Comparison of ENCODE assay signal across 8 mouse cellular contexts in the genomic region with DNA sequence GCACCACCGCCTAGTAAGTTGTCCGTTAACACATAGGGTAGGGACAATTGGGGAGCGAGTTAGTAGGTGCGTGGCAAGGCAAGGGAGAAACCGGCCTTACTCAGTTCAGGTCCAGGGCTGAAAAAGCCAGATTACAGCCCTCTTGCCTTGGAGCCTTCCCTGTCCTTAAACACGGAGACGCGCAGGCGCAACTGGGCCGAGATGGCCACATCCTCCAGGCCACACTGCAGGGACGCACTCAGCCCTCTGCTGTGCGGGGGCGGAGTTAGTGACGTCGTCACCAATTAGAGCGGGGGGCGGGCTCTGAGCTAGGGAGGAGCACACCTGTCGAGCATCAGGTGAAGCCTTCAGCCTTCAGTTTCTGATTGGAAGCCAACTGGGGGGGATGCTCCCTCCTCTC. TPM values are rescaled to one million over a fixed set of nuclear protein-coding genes. Genes with fewer than 3 reads are reported as not detected.
DNase-seq lines count a peak whose midpoint lies in the region; ATAC-seq and TF ChIP-seq lines count a peak whose summit lies in the region.

No protein-coding gene starts in this region.

- H3K4me1 ChIP-seq in forebrain, embryonic 16.5 days (replicated peaks; ENCODE audit: control insufficient read depth, insufficient read depth, low read length) = peaks cover 5% of the 10 kb centered on the region
- H3K4me1 ChIP-seq in kidney, postnatal 0 days (replicated peaks; ENCODE audit: insufficient read depth, low read length) = no peaks in the 10 kb centered on the region
- H3K4me1 ChIP-seq in liver, adult 2 months (ENCODE audit: control insufficient read depth, insufficient read depth, low read length) = peaks cover 3% of the 10 kb centered on the region; the same call in 1 of the 2 replicates
- H3K4me1 ChIP-seq in neural tube, embryonic 11.5 days (ENCODE audit: control insufficient read depth, insufficient read depth, low read length) = 0 out of 2 replicates have a peak, but pooled peaks cover 2% of the 10 kb centered on the region
- H3K4me1 ChIP-seq in thymus, adult 2 months (replicated peaks; ENCODE audit: control insufficient read depth, insufficient read depth, low read length) = no peaks in the 10 kb centered on the region

- no peak overlapping the region for H3K27ac ChIP-seq in forebrain, embryonic 16.5 days (ENCODE audit: low read length)
- peak overlapping the region; percentile 60 for H3K27ac ChIP-seq in kidney, postnatal 0 days
- H3K27ac ChIP-seq in liver, adult 2 months (replicated peaks; ENCODE audit: insufficient read depth, low read depth, low read length) = no peak overlapping the region
- no peak overlapping the region for H3K27ac ChIP-seq in neural tube, embryonic 11.5 days (ENCODE audit: low read depth, low read length)
- no peak overlapping the region for H3K27ac ChIP-seq in thymus, adult 2 months (ENCODE audit: control insufficient read depth, insufficient read depth, low read length)

- TF ChIP-seq POLR2A in liver, adult 2 months (IDR thresholded peaks at IDR 0.05; ENCODE audit: extremely low read depth, insufficient read depth, low read length) = peak; percentile 29; the same call in 1 of the 2 replicates
- no peak for TF ChIP-seq POLR2A in thymus, adult 2 months (IDR thresholded peaks at IDR 0.05; ENCODE audit: control insufficient read depth, extremely low read depth, insufficient read depth, low read length, poor library complexity)

- peak overlapping the region; percentile 36 for H3K4me3 ChIP-seq in forebrain, embryonic 16.5 days (replicated peaks; ENCODE audit: low read length)
- H3K4me3 ChIP-seq in kidney, postnatal 0 days (replicated peaks; ENCODE audit: low read depth, low read length) = no peak overlapping the region
- H3K4me3 ChIP-seq in liver, adult 2 months (ENCODE audit: insufficient read depth, low read depth, low read length) = no peak overlapping the region
- H3K4me3 ChIP-seq in neural tube, embryonic 11.5 days (ENCODE audit: low read depth, low read length) = no peak overlapping the region
- no peak overlapping the region for H3K4me3 ChIP-seq in thymus, adult 2 months (ENCODE audit: control insufficient read depth, insufficient read depth, low read length)

- H3K27me3 ChIP-seq in forebrain, embryonic 16.5 days (replicated peaks; ENCODE audit: control insufficient read depth, insufficient read depth, low read length) = no peaks in the 10 kb centered on the region
- H3K27me3 ChIP-seq in kidney, postnatal 0 days (ENCODE audit: insufficient read depth, low read length) = no peaks in the 10 kb centered on the region
- no peaks in the 10 kb centered on the region for H3K27me3 ChIP-seq in liver, adult 2 months (ENCODE audit: control insufficient read depth, insufficient read depth, low read length)
- H3K27me3 ChIP-seq in neural tube, embryonic 11.5 days (ENCODE audit: control insufficient read depth, insufficient read depth, low read length) = no peaks in the 10 kb centered on the region
- no peaks in the 10 kb centered on the region for H3K27me3 ChIP-seq in thymus, adult 2 months (ENCODE audit: control insufficient read depth, insufficient read depth, low read length)

- peaks cover 10% of the 10 kb centered on the region for H3K36me3 ChIP-seq in forebrain, embryonic 16.5 days (ENCODE audit: control insufficient read depth, insufficient read depth)
- H3K36me3 ChIP-seq in kidney, postnatal 0 days (ENCODE audit: insufficient read depth, low read length) = peaks cover 46% of the 10 kb centered on the region
- peaks cover 7% of the 10 kb centered on the region; the same call in 1 of the 2 replicates for H3K36me3 ChIP-seq in liver, adult 2 months (ENCODE audit: control insufficient read depth, insufficient read depth, low read length)
- H3K36me3 ChIP-seq in neural tube, embryonic 11.5 days (ENCODE audit: control insufficient read depth, insufficient read depth, low read length) = peaks cover 23% of the 10 kb centered on the region
- H3K36me3 ChIP-seq in thymus, adult 2 months (ENCODE audit: control insufficient read depth, insufficient read depth, low read length) = peaks cover 22% of the 10 kb centered on the region

- peak; percentile 84 for ATAC-seq in forebrain, embryonic 16.5 days
- ATAC-seq in kidney, postnatal 0 days (replicated peaks; ENCODE audit: low FRiP score, low read depth) = peak; percentile 85
- ATAC-seq in neural tube, embryonic 11.5 days (ENCODE audit: insufficient read depth, low FRiP score, low TSS enrichment) = peak; percentile 61; the same call in 1 of the 2 replicates

- no peak for TF ChIP-seq CTCF in kidney, postnatal 0 days (IDR thresholded peaks at IDR 0.05; ENCODE audit: low read depth)
- TF ChIP-seq CTCF in liver, adult 2 months (IDR thresholded peaks at IDR 0.05; ENCODE audit: low read depth, low read length) = no peak
- TF ChIP-seq CTCF in thymus, adult 2 months (IDR thresholded peaks at IDR 0.05; ENCODE audit: borderline replicate concordance, control insufficient read depth, extremely low read depth, insufficient read depth, low read length, poor library complexity) = no peak

- no peaks in the 10 kb centered on the region for H3K9me3 ChIP-seq in forebrain, embryonic 16.5 days (ENCODE audit: control insufficient read depth, low read length)
- no peaks in the 10 kb centered on the region for H3K9me3 ChIP-seq in kidney, postnatal 0 days (replicated peaks; ENCODE audit: low read length)
- H3K9me3 ChIP-seq in neural tube, embryonic 11.5 days (ENCODE audit: control insufficient read depth, low read length) = no peaks in the 10 kb centered on the region

- H3K4me2 ChIP-seq in forebrain, embryonic 16.5 days (ENCODE audit: low read length) = peak overlapping the region; percentile 55
- peak overlapping the region; percentile 41 for H3K4me2 ChIP-seq in kidney, postnatal 0 days (ENCODE audit: low read length)
- peak overlapping the region; percentile 20 for H3K4me2 ChIP-seq in neural tube, embryonic 11.5 days (ENCODE audit: low read depth)

- H3K9ac ChIP-seq in forebrain, embryonic 16.5 days (replicated peaks; ENCODE audit: low read depth, low read length) = peak overlapping the region; percentile 52
- H3K9ac ChIP-seq in kidney, postnatal 0 days (ENCODE audit: low read depth, low read length) = 0 out of 2 replicates have a peak overlapping the region, but pooled peaks have one; percentile 19
- peak overlapping the region; percentile 29 for H3K9ac ChIP-seq in liver, adult 2 months (ENCODE audit: low read depth, low read length)
- no peak overlapping the region for H3K9ac ChIP-seq in neural tube, embryonic 11.5 days (ENCODE audit: low read length)

- peak; percentile 68 for DNase-seq in WW6 (ENCODE audit: low read depth, low spot score)
- peak; percentile 82 for DNase-seq in cerebellum, adult 11 months
- peak; percentile 82 for DNase-seq in kidney, postnatal 0 days (ENCODE audit: low spot score)
- peak; percentile 60 for DNase-seq in liver, adult 2 months (ENCODE audit: extremely low read depth, low read depth, low spot score)
- peak; percentile 81 for DNase-seq in neural tube, embryonic 11.5 days (ENCODE audit: low spot score)
- DNase-seq in urinary bladder, postnatal 4 days (ENCODE audit: low spot score in 2 of 2) = peak; percentile 65 to 80
- DNase-seq in thymus, adult 2 months = no peak

- no peaks in the 10 kb centered on the region for H3K79me2 ChIP-seq in liver, adult 2 months (ENCODE audit: control insufficient read depth, insufficient read depth, low read length)

- 12% methylated on average over 17 of the region's 18 CpGs for WGBS in forebrain, embryonic 16.5 days
- 15% methylated on average over 15 of the region's 18 CpGs for WGBS in kidney, postnatal 0 days
- 33% methylated on average over 18 of the region's 18 CpGs for WGBS in liver, adult 2 months
- 12% methylated on average over 18 of the region's 18 CpGs for WGBS in neural tube, embryonic 11.5 days
- 91% methylated on average over 18 of the region's 18 CpGs for WGBS in thymus, adult 2 months

RNA-seq across cellular contexts. Expression of gene Slc2a1, which starts 29.7 kb away (rescaled TPM):
- polyA plus RNA-seq in forebrain, embryonic 16.5 days (2015; fragmentation: Nextera tagmentation; extraction: Ambion mirVana) = 88.3 and 103 TPM in 2 replicates
- 57.5 and 58.0 TPM in 2 replicates for polyA plus RNA-seq in kidney, postnatal 0 days (2015; fragmentation: Nextera tagmentation; extraction: Ambion mirVana)
- total RNA-seq in liver, adult 2 months (2014; rRNA removed) = 6.9 and 7.3 TPM in 2 replicates
- polyA plus RNA-seq in liver, adult 2 months (2012; rRNA removed) = 11.1 and 17.7 TPM in 2 replicates
- polyA plus RNA-seq in neural tube, embryonic 11.5 days (2014; fragmentation: Nextera tagmentation; extraction: Ambion mirVana) = 151 and 162 TPM in 2 replicates
- polyA plus RNA-seq in thymus, adult 2 months (2012; rRNA removed) = 42.2 and 42.5 TPM in 2 replicates

RNA-seq across cellular contexts. Expression of gene Zfp691, which starts 35.8 kb away (rescaled TPM):
- polyA plus RNA-seq in forebrain, embryonic 16.5 days (2015; fragmentation: Nextera tagmentation; extraction: Ambion mirVana) = 3.7 and 6.1 TPM in 2 replicates
- polyA plus RNA-seq in kidney, postnatal 0 days (2015; fragmentation: Nextera tagmentation; extraction: Ambion mirVana) = 6.1 and 8.3 TPM in 2 replicates
- total RNA-seq in liver, adult 2 months (2014; rRNA removed) = 3.7 and 4.5 TPM in 2 replicates
- 9.7 and 13.0 TPM in 2 replicates for polyA plus RNA-seq in liver, adult 2 months (2012; rRNA removed)
- 9.7 and 11.4 TPM in 2 replicates for polyA plus RNA-seq in neural tube, embryonic 11.5 days (2014; fragmentation: Nextera tagmentation; extraction: Ambion mirVana)
- polyA plus RNA-seq in thymus, adult 2 months (2012; rRNA removed) = 12.9 and 19.1 TPM in 2 replicates

RNA-seq across cellular contexts. Expression of gene Ermap, which starts 51.6 kb away (rescaled TPM):
- polyA plus RNA-seq in forebrain, embryonic 16.5 days (2015; fragmentation: Nextera tagmentation; extraction: Ambion mirVana) = 0.16 and 0.54 TPM in 2 replicates
- 0.29 and 0.31 TPM in 2 replicates for polyA plus RNA-seq in kidney, postnatal 0 days (2015; fragmentation: Nextera tagmentation; extraction: Ambion mirVana)
- total RNA-seq in liver, adult 2 months (2014; rRNA removed) = 0.09 TPM in 1 of 2 replicates, not detected in the other
- 0.02 TPM in 1 of 2 replicates, not detected in the other for polyA plus RNA-seq in liver, adult 2 months (2012; rRNA removed)
- polyA plus RNA-seq in neural tube, embryonic 11.5 days (2014; fragmentation: Nextera tagmentation; extraction: Ambion mirVana) = 6.4 and 8.2 TPM in 2 replicates
- polyA plus RNA-seq in thymus, adult 2 months (2012; rRNA removed) = 0.61 and 0.96 TPM in 2 replicates

RNA-seq across cellular contexts. Expression of gene Svbp, which starts 56.9 kb away (rescaled TPM):
- polyA plus RNA-seq in forebrain, embryonic 16.5 days (2015; fragmentation: Nextera tagmentation; extraction: Ambion mirVana) = 235 and 249 TPM in 2 replicates
- 138 and 150 TPM in 2 replicates for polyA plus RNA-seq in kidney, postnatal 0 days (2015; fragmentation: Nextera tagmentation; extraction: Ambion mirVana)
- 9.1 and 10.0 TPM in 2 replicates for total RNA-seq in liver, adult 2 months (2014; rRNA removed)
- 11.9 and 14.8 TPM in 2 replicates for polyA plus RNA-seq in liver, adult 2 months (2012; rRNA removed)
- 172 and 179 TPM in 2 replicates for polyA plus RNA-seq in neural tube, embryonic 11.5 days (2014; fragmentation: Nextera tagmentation; extraction: Ambion mirVana)
- polyA plus RNA-seq in thymus, adult 2 months (2012; rRNA removed) = 41.9 and 59.8 TPM in 2 replicates
